Mouse (Mus musculus): ENCODE measurements around the gene Foxn4. TPM values are rescaled to one million over a fixed set of nuclear protein-coding genes. Genes with fewer than 3 reads are reported as not detected.

Gene Foxn4
- polyA plus RNA-seq (2016; fragmentation: Nextera tagmentation; extraction: Ambion mirVana) = 0.41 and 0.82 TPM in 2 replicates

GRCm38 (mm10) chr5:114273693-114274402 lies at the start of gene Foxn4:
Gene Foxn4 (minus strand): TSS chr5:114273807.
- Histone ChIP-seq H3K4me3 (replicated peaks) (peak within 1 kb of the TSS; percentile 41), H3K27ac (no peak within 1 kb of the TSS), H3K36me3 (replicated peaks) (no peaks in the 10 kb centered on the region), H3K27me3 (peaks cover 100% of the 10 kb centered on the region), H3K4me1 (peaks cover 71% of the 10 kb centered on the region), H3K4me2 (peak within 1 kb of the TSS; percentile 73), H3K9ac (peak within 1 kb of the TSS; percentile 21; the same call in 1 of the 2 replicates), H3K9me3 (no peaks in the 10 kb centered on the region)
- ATAC-seq (ENCODE audit: low FRiP score) = 0 out of 2 replicates have a peak, but pooled peaks have one; percentile 27
- 1% methylated on average over 45 of the region's 56 CpGs for WGBS

DNA sequence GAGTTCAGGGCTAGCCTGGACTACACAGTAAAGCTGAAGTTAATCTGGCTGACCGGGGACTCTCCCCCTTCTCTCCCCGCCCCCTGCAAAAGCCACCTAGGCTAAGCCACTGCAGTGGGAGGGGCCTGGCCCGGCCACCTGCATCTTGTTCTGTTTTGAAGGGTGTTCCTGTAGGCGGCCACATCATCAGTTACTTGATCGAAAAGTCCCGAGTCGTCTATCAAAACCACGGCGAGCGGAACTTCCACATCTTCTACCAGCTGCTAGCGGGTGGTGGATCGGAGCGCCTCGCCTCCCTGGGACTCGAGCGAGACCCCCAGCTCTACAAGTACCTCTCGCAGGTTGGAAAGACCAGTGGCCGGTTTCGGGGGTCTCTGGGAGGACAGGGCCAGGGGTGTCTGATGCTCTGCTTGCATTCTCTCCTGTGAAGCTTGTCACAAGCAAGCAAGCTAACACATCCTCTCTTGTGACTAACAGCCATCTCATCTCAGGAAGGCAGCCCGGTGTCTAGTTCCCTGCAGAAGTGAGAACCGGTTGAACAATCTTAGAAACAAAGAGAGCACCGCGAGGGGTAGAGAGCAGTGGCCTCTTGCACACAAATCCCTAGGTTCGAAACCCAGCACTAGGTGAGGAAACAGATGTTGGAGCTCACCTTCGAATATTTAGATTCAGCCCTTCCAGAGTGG lies 49.6 kb upstream of the Foxn4 start:
- H3K36me3 ChIP-seq (replicated peaks) = no peaks in the 10 kb centered on the region
- no peak overlapping the region for H3K9ac ChIP-seq
- H3K27me3 ChIP-seq = peaks cover 10% of the 10 kb centered on the region
- no peak overlapping the region; the same call in 1 of the 2 replicates for H3K4me2 ChIP-seq
- no peak for ATAC-seq (ENCODE audit: low FRiP score)
- no peaks in the 10 kb centered on the region for H3K9me3 ChIP-seq
- H3K4me3 ChIP-seq (replicated peaks) = no peak overlapping the region
- H3K27ac ChIP-seq = no peak overlapping the region
- 61% methylated on average over 25 of the region's 25 CpGs for WGBS
- peaks cover 5% of the 10 kb centered on the region; the same call in 1 of the 2 replicates for H3K4me1 ChIP-seq

GRCm38 (mm10) chr5:114309680-114310036 lies 36.1 kb upstream of the Foxn4 start:
- whole genome bisulfite sequencing = 79% methylated on average over 11 of the region's 11 CpGs
- Histone ChIP-seq H3K4me2 (0 out of 2 replicates have a peak overlapping the region, but pooled peaks have one; percentile 8), H3K27ac (no peak overlapping the region)

DNA sequence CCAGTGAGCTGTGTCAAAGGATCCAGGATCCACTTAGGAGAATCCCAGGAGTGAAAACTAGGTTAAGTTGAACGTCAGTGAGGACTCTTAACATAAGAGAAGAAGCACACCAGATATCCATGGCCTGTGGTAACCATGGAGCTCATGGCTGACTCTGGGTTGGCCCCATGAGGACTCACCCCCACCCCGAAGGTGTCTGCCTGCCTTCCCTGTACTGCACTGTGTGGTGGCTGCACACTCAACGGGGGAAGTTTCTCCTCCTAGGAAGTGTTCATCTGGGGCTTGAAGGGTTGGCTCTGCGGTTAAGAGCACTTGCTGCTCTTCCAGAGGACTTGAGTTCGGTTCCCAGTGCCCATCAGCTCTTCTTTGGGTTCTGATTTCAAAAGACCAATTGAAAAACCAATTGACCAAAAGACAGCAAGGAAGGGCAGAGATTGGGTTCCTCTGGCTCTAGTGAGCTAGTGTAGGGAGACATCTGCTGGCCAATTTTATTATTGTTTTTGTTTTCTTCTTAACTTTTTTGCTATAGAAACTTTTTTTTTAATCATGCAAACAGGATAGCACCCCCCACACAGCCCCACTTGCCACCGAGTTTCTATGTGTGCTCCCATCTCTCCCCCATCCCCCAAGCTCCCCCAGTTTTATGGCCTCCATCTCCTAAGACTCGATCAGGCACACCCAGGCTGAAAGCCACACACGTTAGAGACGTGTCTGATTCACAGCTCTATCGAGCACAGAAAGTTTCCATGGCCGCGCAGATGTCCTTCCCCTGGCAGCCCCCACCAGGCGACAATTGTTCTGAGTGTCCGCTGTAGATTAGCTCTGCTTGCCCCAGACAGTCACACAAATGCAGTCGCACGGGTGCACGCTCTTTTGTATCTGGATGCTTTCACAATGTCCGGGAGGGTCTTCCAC lies 35.4 kb upstream of the Foxn4 start:
- ATAC-seq (ENCODE audit: low FRiP score) = no peak
- no peak overlapping the region for H3K27ac ChIP-seq
- H3K4me3 ChIP-seq (replicated peaks) = no peak overlapping the region
- peaks cover 8% of the 10 kb centered on the region; the same call in 1 of the 2 replicates for H3K4me1 ChIP-seq
- WGBS = 52% methylated on average over 18 of the region's 18 CpGs
- peaks cover 29% of the 10 kb centered on the region; the same call in 1 of the 2 replicates for H3K27me3 ChIP-seq
- H3K9me3 ChIP-seq = no peaks in the 10 kb centered on the region
- H3K9ac ChIP-seq = no peak overlapping the region
- H3K4me2 ChIP-seq = 0 out of 2 replicates have a peak overlapping the region, but pooled peaks have one; percentile 8
- no peaks in the 10 kb centered on the region for H3K36me3 ChIP-seq (replicated peaks)

More at GRCm38 (mm10) chr5:114309680-114310036, 36.1 kb upstream of the Foxn4 start:
- Histone ChIP-seq H3K9me3 (no peaks in the 10 kb centered on the region), H3K4me1 (peaks cover 8% of the 10 kb centered on the region; the same call in 1 of the 2 replicates), H3K27me3 (peaks cover 29% of the 10 kb centered on the region; the same call in 1 of the 2 replicates), H3K4me3 (replicated peaks) (no peak overlapping the region), H3K36me3 (replicated peaks) (no peaks in the 10 kb centered on the region), H3K9ac (no peak overlapping the region)
- no peak for ATAC-seq (ENCODE audit: low FRiP score)

GRCm38 (mm10) chr5:114306496-114306895 lies 32.9 kb upstream of the Foxn4 start:
- Histone ChIP-seq H3K27me3 (peaks cover 49% of the 10 kb centered on the region), H3K9ac (no peak overlapping the region), H3K27ac (no peak overlapping the region), H3K4me2 (no peak overlapping the region), H3K9me3 (no peaks in the 10 kb centered on the region), H3K4me3 (replicated peaks) (no peak overlapping the region), H3K4me1 (peaks cover 8% of the 10 kb centered on the region; the same call in 1 of the 2 replicates), H3K36me3 (replicated peaks) (no peaks in the 10 kb centered on the region)
- no peak for ATAC-seq (ENCODE audit: low FRiP score)
- 83% methylated on average over 5 of the region's 5 CpGs for WGBS

- Histone ChIP-seq H3K9ac (no peak overlapping the region), H3K27ac (no peak overlapping the region), H3K4me1 (peaks cover 32% of the 10 kb centered on the region), H3K36me3 (replicated peaks) (no peaks in the 10 kb centered on the region), H3K27me3 (peaks cover 47% of the 10 kb centered on the region), H3K9me3 (no peaks in the 10 kb centered on the region), H3K4me2 (no peak overlapping the region), H3K4me3 (replicated peaks) (no peak overlapping the region)
- WGBS = 82% methylated on average over 6 of the region's 6 CpGs
- no peak for ATAC-seq (ENCODE audit: low FRiP score)
Observed at GRCm38 (mm10) chr5:114303166-114303565, 29.6 kb upstream of the Foxn4 start.

DNA sequence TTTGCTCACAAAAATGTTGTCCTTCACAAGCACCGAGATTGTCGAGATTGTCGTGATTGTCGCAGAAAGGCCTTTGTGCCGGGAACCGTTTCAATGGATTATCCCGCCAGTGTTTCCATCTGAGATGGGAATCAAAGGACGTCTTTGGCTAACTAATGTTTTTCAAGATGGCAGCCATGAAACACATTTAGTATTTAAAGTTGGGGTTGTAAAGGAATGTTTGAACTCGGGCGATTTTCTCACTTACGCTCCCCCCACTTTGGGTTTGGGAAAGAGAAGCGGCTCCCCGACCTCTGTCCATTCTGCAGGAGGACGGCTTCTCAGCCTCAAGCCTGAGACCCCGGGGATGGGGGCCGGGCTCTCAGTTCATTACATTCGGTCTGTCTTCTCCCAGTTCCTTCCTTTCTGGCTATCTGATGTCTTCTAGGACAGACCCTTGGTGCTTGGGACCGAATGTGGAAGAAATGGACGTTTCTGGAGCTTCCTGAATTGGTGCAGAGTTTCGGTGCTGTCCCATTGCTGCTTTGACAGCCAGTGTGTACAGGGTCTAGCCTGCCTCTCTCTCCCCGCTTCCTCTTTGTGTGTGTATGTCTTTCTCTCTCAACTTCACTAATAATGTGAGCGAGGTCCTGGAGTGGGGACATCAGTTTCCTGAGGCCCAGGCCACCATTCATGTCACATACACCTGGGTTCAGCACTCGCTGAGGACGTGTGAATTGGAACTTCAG lies 26.4 kb upstream of the Foxn4 start:
- WGBS = 48% methylated on average over 24 of the region's 24 CpGs
- ATAC-seq (ENCODE audit: low FRiP score) = no peak
- H3K4me3 ChIP-seq (replicated peaks) = no peak overlapping the region
- H3K9me3 ChIP-seq = no peaks in the 10 kb centered on the region
- H3K4me2 ChIP-seq = no peak overlapping the region
- no peak overlapping the region for H3K9ac ChIP-seq
- H3K27ac ChIP-seq = no peak overlapping the region
- peaks cover 58% of the 10 kb centered on the region for H3K27me3 ChIP-seq
- no peaks in the 10 kb centered on the region for H3K36me3 ChIP-seq (replicated peaks)
- H3K4me1 ChIP-seq = peaks cover 52% of the 10 kb centered on the region

DNA sequence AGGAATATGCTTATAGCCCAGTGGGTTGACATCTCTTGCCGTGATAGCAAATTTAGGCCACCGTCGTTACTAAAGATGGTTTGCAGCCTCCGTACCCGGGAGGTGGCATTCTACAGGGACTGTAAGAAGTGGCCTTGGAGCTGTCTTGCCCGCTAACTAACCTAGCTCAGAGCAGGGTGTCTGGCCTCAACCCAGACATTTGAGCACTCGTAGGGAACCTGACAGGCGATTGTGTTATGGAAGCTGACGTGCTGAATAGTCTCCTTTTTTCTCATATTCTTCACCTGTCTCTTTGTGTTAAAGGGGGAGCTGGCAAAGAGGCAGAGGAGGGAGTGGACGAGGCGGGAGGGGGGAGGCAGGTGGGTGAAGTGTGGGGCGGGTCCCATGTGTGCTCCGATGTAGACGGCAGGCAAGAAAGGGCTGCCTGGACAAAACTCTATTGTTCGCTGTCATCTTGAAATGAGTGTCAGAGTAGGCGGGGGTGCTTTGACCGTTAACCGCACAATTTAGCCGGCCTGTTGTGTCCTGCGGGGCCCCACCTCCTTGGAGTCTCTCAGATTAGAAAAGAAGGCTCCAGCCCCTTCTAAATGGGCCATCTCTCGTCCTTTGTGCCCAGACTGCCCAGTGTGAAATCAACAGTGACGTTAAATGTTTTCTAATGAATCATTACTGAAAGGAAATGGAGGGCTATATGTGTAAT lies 25.7 kb upstream of the Foxn4 start:
- H3K27me3 ChIP-seq = peaks cover 63% of the 10 kb centered on the region
- peak overlapping the region; percentile 65; the same call in 1 of the 2 replicates for H3K27ac ChIP-seq

GRCm38 (mm10) chr5:114298212-114298894 lies 24.7 kb upstream of the Foxn4 start:
- H3K27me3 ChIP-seq = peaks cover 62% of the 10 kb centered on the region
- no peak overlapping the region for H3K9ac ChIP-seq
- peak overlapping the region; percentile 57 for H3K27ac ChIP-seq
- no peaks in the 10 kb centered on the region for H3K36me3 ChIP-seq (replicated peaks)
- H3K4me3 ChIP-seq (replicated peaks) = no peak overlapping the region
- WGBS = 56% methylated on average over 18 of the region's 18 CpGs
- no peaks in the 10 kb centered on the region for H3K9me3 ChIP-seq
- H3K4me1 ChIP-seq = peaks cover 56% of the 10 kb centered on the region
- H3K4me2 ChIP-seq = no peak overlapping the region
- ATAC-seq (ENCODE audit: low FRiP score) = 0 out of 2 replicates have a peak, but pooled peaks have one; percentile 39

More for the DNA sequence above, 25.7 kb upstream of the Foxn4 start:
- peak; percentile 40 for ATAC-seq (ENCODE audit: low FRiP score)
- Histone ChIP-seq H3K4me2 (peak overlapping the region; percentile 25), H3K4me3 (replicated peaks) (no peak overlapping the region), H3K36me3 (replicated peaks) (no peaks in the 10 kb centered on the region), H3K9me3 (no peaks in the 10 kb centered on the region), H3K4me1 (peaks cover 52% of the 10 kb centered on the region), H3K9ac (no peak overlapping the region)
- WGBS = 19% methylated on average over 22 of the region's 22 CpGs

DNA sequence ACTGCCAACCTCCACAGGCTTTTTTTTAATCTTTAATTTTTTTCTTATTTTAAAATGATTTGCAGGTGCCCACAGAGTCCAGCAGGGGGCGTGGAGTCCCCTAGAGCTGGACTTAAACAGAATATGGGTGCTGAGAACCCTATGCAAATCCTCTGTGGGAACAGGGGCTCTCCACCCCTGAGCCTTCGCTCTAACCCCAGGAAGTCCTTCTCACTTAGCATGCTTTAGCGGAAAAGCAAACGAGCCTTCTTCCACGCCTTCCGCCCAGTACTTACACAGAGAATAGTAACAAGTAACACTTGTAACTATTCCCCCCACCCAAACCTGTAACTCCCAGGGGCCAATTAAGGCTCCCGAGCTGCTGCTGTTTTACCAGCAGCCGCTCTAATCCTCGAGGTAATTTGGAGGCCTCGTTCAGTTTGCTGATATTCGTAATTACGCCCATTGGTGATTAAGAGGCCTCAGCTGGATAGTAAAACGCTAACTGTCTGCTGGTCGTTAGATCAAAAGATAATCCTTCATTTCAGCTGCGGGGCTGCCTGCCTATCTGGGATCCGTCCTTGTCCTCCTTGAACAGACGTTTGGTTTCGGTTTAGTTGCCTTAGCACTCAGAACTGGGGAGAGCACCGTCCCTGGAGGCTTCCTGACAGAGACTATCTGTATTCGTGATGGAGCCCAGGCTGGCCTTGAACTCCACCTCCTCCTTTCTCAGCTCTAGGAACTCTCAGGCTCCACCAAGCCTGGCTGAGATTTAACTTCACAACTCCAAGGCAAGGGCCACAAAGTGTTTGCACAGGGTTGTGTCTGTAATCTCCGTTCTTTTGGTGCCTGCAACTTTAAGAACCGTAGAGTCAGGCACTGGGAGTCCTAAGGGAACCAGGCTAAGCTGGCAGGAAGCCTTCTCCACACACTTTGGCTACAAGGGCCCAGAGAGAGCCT lies 23.4 kb upstream of the Foxn4 start:
- peak overlapping the region; percentile 6 for H3K4me2 ChIP-seq
- H3K36me3 ChIP-seq (replicated peaks) = no peaks in the 10 kb centered on the region
- no peak overlapping the region for H3K9ac ChIP-seq
- H3K27ac ChIP-seq = peak overlapping the region; percentile 57; the same call in 1 of the 2 replicates
- H3K27me3 ChIP-seq = peaks cover 51% of the 10 kb centered on the region
- no peak for ATAC-seq (ENCODE audit: low FRiP score)
- peaks cover 61% of the 10 kb centered on the region for H3K4me1 ChIP-seq
- 13% methylated on average over 22 of the region's 22 CpGs for WGBS
- no peak overlapping the region for H3K4me3 ChIP-seq (replicated peaks)
- no peaks in the 10 kb centered on the region for H3K9me3 ChIP-seq

Measured in forebrain, embryonic 12.5 days (tissue).